Mouse (Mus musculus) gastrocnemius, postnatal 25 days (tissue): ENCODE measurements around the gene Psen2. TPM values are rescaled to one million over a fixed set of nuclear protein-coding genes. Genes with fewer than 3 reads are reported as not detected.

ENCODE experiments used
- DNase-seq: peaks from one replicate; pipeline ENCODE4 v3.0.0; 2022
- total RNA-seq, 2 experiments: library from RNA; stranded (reverse); gene quantifications; 1 replicate in 1 of 2; 2 replicates in 1 of 2; pipeline ENCODE4 v1.2.3; 2021

Gene Psen2
- total RNA-seq, 2 experiments from 2014 or later = 6.8 to 8.4 TPM

DNA sequence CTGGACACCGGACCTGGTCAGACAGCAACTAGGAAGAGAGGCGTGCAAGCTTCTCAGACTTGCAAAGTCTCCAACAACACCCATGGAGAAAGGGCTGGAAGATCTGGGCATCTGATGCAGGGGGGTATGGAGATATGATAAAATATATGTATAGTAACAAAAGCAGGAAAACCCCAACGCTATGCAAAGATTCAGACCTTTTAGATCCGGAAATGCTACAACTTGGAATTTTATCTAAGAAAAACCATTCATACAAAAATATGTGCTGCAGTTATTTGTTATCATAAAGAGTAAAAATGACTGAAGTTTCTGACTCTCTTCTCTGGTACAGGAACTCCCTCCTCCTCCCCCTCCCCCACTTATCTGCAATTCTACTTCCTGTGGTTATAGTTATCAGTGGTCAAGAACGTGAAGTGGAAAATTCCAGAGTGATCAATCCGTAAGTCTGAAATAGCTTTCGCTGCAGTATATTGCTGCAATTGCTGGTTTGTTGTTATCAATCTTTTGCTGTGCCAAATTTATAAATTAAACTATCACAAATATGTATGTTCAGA, 14.6 kb downstream of the Psen2 start:
- no peak for DNase-seq

DNA sequence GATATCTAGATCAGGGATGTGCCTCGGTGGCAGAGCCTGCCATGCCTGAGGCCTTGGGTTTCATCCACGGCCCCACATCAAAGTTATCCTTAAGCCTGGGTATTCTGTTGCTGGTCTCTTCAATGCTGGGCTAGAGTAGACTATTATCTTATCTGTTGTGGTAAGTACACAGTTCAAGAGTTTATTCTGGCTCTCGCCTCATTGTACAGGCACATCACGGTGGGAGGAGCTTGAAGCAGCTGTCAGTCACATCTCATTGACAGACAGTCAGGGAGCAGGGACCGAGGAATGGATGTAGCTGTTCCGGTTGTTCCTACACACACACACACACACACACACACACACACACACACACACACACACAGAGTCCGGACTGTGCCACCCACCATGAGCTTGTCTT, 15.3 kb downstream of the Psen2 start:
- no peak for DNase-seq

DNA sequence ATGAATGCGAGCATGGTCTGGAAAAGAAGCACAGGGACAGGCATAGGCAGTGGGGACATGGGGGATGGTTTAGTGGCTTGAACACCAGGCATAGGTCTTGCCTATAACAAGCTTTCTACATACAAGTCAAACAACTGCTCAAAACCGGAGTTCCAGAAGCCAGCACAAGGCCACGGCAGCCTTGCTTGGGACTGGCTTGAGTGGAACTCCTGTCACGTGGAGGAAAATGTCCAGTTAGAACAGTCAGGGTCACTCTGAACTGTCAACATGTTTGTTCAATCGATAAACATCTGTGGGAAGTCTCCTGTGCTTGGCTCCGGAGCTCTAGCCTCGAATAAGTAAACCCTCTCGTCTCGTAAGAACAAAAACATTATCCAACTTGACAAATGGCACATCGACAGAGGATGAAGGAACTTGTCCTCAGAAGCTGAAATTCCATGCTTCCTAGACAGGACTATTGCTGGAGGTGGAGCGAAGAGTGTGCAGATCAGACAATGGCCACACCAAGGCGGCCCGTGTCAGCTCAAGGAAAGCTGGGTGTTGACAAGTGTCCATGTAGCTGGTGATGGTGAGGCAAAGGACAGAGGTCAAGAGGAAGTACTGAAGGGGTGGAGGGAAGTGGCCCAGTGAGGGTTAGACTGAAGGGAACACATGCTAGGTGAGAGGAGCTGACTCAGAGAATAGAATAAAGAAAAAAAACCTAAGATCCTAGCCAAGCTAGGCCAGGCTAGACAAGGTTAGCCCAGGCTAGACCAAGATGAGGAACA, 17.3 kb downstream of the Psen2 start:
- DNase-seq = no peak

DNA sequence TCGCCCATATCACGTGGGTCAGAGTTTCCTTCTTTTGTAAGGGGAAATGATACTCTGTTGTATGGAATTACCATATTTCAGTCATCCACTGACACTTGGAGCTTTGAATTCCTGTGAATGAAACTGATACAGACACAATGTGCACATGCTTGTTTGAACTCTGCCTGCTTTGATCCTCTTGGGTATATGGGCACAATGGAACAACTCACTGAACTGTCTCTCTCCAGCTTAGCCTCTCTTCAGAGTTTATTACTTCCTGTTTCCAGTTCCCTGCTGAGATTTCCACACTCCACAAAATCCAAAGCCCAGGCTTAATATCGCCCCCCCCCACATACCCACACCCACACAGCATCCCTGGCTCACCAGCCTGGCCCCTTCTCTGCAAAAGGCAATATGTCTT, 31.5 kb downstream of the Psen2 start:
- DNase-seq = no peak

DNA sequence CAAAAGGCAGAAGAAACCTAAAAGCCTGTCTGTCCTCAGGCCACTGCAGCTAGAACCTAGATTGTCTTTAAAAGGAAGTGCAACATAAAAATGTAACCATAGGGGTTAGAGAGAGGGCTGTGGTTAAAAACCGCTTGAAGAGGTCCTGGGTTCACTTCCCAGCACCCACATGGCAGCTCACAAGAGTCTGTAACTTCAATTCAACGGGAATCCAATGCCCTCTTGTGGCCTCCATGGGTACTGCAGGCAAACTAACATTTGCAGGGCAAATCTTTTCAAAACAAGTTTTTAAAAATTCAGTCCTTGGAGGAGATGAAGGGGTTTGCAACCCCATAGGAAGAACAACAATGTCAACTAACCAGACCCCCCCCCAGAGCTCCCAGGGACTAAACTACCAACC, 32.7 kb downstream of the Psen2 start:
- no peak for DNase-seq

DNA sequence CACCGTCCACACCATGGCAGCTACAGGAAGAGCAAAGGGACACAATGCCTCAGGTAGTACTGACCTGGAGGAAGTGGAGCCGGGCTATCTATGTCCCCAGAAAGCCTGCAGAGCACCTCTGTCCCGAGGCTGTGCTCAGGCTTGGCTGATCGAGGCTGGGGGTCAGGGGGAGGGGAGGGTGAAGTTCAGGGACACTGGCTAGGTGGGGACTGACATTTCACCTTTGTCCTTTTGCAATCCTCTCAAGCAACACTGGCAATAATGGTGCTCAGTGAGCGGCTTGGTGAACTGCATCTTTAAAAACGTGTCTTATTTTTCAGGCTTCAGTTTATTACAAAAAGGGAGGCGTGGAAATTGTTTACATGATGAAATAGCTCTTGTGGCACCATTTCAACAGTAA, 33.3 kb downstream of the Psen2 start:
- DNase-seq = no peak

DNA sequence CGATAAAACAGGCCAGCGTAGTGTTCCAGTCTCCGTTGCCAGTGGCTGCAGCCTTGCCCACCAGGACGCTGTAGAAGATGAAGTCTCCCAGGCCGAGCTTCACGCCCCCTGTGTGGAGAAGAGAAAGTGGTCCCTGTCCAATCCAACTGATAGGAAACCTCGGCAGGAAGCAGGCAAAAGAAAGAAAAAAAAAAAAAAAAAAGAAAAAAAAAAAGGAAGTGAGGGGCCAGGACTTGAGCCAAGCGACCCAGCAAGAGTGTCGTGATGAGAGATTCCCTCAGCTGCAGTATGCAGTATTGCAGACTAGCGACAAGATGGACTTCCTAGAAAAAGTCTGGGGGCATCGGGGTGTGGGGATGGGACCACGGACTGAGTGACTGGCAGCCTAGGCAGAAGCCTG, 34.4 kb downstream of the Psen2 start:
- DNase-seq = no peak

DNA sequence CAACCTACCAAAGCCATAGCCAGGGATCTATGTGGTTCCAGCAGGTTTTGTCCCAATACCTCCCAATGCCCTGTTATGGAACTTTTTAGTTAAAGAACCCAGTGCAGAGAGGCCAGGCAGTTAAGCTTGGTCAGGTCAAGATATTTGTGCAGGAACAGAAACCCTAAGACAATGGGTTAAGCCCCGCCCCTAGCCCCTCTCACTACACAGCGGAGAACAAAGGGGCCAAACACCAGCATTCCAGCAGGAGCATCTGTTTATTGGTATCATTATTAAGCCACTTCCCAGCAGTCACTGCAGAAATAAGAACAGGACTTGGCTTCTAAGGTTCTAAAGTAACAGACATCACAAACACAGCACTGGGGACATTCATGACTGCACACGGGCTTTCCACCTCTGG, 36.5 kb downstream of the Psen2 start:
- no peak for DNase-seq

DNA sequence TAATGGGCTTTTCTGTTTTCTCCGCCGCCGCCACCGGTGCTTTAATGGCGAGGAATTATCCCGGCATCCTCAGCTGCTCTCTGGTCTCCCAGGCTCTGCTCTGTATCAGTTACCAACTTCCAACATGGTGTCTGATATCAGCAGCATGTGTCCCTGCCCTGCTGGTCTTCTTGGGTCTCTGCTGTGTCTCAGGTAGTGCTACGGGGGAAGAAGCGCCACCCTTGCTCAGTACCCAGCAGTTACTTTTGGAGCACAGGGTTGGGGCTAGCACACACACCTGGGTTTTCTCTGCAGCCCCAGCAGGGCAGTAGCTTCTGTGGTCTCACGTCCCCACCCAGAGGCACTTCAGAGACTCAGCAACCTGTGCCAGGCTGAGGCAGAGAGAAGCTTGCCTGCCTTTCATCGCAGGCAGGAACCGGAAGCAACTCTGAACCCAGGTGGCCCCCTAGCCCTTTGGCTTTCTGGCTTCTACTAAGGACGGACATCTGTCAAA, 37.0 kb downstream of the Psen2 start:
- DNase-seq = no peak

DNA sequence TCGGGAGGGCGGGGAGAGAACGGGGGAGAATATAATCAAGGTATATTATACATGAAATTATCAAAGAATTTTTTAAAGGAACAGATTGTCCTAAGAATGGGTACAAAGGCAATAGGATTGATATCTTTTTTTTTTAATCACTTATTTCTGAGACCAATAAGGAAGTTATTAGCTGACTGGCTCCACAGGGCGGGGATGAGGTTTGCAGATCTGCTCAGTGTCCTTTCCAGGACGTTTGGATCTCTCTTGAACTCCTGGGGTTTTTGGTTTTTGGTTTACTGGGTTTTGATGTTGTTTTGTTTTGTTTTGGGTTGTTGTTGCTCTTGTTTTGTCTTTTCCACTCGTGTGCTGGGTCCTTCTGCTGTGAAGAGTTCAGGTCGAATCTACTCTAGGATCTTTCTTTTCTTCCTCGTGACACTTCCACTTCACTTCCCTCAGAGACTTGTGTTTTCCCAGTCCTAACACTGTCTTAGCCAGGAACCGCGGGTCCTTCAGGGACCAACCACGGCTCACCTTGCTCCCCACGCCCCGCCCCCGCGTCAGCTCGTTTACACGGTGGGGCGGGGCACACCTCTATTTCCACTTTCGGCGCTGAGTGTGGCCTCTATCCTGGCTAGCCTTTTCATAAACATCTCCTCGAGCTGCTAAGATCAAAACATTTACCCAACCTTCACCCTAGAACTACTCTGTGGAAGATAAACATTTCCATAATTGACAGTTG, 37.6 kb downstream of the Psen2 start:
- peak; percentile 55 for DNase-seq

DNA sequence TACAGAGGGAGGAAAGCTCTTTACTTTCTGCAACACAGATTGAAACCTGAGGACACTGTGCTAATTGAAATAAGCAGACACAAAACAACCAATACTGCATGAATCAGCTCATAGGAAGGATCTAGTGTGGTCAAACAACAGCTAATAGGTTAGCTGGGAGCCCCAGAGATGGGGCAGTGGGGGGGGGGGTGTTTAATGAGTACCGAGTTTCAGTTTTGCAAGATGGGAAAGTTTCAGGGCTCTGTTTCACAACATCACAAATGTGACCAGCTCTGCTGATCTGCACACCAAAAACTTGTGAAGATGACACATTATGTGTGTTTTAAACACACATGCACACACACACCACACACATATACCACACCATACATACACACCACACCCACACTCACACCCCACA, 41.2 kb downstream of the Psen2 start:
- no peak for DNase-seq

DNA sequence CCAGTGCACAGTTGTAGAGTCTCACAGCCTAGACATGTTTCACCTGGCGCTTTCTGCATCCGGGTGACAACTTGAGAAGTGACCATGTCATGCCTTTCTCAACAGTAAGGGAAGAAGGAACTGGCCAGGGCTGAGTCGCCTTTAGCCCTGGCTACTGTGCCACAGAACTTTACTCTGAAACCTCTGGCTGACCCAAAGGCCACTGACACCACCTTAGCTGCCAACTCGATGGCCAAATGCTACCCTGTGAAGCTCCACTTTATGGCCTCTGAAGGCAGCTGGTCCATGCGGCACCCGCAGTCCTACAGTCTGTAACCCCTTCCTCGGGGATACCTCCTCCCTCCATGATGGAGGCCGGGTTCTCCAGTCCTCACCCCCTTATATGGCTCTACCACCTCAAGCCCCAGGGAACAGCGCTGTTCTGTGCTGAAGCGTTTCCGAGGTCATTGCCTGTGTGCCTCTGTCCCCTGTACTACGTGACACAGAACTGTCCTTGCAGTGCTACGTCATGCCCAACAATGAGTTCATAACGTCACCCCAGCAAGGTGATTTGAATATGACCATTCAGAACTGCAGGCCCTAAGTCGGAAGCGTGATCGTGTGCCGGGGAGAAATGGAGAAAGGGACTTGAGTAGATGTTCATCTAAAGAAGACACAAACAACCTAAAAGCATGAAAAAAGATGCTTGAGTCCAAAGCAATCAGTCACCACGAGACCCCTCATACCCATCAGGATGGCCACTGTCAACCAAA, 42.3 kb downstream of the Psen2 start:
- no peak for DNase-seq

DNA sequence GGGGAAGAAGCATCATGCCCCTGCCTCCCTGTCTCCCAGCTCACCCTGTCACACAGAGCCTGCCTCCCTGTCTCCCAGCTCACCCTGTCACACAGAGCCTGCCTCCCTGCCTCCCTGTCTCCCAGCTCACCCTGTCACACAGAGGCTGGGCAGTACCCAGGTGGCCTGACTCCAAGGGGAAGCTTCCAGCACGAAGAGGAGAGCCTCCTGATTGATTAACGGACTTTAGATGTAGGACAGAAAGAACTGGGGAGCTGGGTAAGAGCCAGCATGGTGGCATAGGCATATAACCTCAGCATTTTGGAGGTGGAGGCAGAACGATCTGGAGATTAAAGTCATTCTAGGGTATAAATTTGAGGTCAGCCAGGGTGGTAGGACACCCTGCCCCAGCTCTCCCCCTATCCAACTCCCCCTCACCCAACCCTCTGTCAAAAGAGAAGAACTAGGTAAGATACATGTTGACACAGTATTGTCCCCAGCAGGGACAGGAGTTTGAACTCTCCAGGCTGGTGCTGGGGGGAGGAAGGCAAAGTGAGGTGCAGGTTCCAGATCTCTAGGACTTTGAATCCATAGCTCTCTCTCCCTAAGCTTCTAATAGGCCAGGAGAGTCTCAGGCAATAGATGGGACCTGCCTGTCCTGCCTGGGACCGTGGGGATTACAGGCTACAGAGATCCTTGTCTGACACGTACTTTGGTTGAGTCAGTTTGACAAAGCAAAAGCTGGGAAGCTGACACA, 46.5 kb downstream of the Psen2 start:
- DNase-seq = no peak

DNA sequence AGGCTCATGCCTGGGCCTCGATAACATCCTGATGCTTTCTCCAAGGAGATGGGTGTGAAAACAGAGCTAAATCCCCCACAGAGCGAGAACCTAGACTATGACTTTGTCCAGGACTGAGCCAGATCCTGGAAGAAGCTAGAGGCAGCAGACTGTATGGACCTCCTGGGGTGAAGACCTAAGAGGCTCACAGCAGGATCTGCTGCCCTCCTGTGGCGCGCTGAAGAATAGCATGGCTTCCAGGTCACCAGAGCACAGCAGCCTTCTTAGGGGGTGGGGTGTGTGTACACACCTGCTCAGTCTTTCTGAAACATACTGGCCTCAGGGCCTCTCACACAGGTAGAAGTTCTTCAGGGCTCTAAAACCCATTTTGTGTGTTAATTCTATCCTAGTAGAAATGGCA, 48.2 kb downstream of the Psen2 start:
- DNase-seq = peak; percentile 66

DNA sequence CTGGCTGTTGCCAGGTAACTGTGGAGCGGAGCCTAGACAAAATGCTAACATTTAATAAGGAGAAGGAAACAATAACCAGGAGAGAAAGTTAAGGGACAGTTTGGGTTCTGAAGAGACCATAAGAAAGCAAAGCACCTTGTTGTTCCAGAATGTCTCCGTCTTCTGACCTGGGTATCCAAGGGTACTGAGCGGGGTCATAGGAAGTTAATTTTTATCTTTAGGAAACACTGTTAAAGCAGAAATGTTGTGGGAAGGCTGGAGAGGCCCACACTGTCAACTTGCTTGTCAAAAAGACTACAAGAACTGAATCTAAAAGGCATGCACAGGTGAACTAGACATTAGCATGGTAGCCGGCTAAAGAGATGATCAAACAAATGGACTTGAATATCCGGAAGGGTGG, 50.3 kb downstream of the Psen2 start:
- DNase-seq = no peak

DNA sequence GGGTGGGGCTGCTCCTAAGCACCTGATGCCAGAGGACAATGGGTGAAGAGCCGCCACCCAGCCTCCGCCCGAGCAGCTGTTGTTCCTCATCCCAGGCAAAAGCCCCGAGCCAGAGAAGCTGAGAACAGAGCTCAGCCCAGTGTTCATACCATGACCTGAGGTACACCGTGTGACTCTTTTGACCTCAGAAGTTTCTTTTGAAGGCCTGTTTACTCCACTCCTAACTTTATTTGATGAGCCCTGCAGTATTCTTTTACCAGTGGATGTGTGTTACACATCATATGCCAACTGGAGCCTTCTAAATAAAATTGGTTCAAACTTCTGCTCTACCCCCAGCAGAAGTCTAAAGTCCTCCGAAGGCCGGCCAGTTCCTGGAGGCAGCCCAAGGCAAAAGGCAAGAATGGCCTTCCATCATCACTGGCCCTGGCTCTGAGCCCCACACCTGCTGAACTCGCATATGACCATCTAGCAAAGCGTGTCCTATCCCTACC, 52.4 kb downstream of the Psen2 start:
- peak; percentile 63 for DNase-seq

DNA sequence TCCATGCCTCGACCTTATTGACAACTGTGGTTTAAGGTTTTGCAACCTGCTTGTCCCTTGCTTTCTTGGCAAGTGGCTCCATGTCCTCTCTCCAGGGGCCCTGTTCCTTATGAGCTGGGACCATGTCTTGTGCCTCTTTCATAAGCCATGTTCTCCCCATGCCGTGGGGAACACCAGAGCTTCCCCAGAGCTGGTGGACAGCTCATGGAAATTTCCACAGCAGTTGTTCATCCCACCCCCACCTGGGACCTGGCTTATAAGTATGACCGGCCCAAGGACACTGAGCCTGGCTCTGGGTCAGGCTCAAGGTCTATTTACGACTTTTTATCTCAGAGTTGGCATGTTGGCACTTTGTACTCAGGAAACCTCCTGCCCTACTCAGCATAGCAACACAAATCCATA, 53.2 kb downstream of the Psen2 start:
- DNase-seq = peak; percentile 67

DNA sequence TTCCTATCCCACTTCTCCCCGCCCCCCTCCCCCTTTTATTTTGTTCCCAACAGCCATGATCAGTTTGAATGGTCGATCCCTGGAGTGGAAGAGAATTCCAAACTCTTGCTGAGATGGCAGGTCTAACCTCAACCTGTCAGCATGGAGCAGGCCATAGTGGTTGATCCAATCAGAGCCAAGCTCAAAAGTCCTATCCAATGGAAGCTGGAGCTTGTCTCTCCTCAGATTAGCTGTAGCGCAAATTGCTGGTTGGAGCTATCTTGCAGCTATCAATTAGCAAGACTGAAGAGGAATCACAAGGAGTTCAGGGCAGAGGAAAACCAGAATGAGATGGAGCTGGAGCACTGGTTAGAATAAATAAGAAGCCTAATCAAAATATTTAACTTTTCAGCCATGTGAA, 54.9 kb downstream of the Psen2 start:
- DNase-seq = no peak

DNA sequence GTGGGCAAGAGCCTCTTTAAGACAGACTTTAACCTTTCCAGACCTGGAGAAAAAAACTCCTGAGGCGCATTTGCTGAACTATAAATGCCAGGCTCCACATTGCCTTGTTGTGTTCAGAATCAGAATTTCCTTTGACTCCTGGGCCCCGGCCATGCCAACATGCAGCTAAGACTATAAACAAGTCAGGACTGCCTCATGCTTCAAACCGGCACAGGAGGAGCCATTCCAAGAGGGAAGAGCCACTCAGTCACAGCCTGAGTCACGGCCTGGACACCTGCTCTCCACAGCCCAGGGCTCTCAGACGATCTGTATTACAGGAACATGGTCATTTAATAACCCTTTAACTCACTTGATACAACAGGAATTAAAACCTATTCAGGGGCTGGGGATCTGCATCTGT, 62.5 kb downstream of the Psen2 start:
- DNase-seq = no peak

DNA sequence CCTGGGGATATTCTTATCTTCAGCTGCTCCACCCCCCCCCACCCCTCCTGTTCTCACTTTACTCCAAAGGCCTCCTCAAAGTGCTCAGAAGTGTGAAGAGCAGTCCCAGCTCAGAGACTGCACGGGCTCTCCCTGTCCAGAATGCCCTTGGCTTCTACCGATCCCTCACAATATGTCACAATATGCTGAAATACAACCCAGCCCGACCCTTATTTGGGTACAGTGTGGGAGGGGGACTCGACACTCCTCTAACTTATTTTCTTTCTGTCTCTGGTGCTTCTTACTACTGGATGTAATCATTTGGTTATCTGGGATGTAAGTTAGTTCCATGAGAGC, 63.6 kb downstream of the Psen2 start:
- no peak for DNase-seq

DNA sequence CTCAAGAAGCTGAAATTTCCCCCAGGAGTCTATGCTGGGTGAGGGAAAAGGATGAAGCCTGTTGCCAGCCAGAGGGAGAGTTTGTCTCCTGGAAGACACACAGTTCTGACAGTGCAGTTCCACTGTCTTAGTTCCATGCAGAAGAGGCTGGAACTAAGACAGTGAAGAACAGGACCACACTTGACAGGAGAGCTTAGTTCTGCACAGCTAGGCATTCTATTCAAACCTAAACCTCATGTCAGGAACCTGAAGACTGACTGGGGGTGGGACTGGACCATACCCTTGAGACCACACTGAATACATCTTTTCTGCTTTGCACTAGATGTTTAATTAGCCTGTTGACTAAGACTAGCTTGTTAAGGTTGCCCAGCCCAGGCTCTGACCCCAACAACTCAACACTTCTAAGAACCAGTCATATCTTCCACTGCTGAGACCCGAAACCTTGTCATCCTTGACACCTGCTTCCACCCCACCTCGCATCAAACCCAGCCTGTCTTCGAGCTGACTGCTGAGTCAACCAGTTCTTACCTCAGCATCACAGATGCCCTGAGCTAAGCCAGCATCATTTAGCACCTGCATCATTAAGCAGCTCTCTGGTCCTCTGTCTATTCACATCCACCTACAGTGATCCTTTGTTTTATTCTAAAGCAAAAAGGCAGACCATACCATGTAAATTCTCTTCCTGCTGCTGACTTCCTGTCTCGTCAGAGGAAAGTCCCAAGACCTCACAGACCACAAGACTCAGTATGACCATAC, 64.1 kb downstream of the Psen2 start, which contains the start of gene Coq8a:
Gene Coq8a (minus strand): TSS at position 644 of the 756 bp plus-strand sequence.
- DNase-seq = no peak
